Mouse (Mus musculus) retina, embryonic 14.5 days (tissue): ENCODE measurements around the gene Olfr761.
"Not testable (repeated sequence)": the region's sequence is repeated elsewhere in the genome, so short reads cannot be mapped to it uniquely, and the experiment has no call there.

Experiments used
- DNase-seq: peaks from one replicate; pipeline ENCODE4 v3.0.0-alpha.2; 2015; ENCODE audit warnings: low spot score

The Olfr761 gene

GRCm38 (mm10) chr17:37952979-37953378 is at the start of gene Olfr761:
TSS of gene Olfr761 (minus strand) at chr17:37953079.
- DNase-seq, result no peak

- DNase-seq, result no peak
Observed at GRCm38 (mm10) chr17:37995635-37996307, 42.9 kb upstream of the Olfr761 start.

GRCm38 (mm10) chr17:37990453-37990961 is 37.6 kb upstream of the Olfr761 start:
- no peak for DNase-seq

- no peak for DNase-seq
Observed at GRCm38 (mm10) chr17:37973591-37973990, 20.7 kb upstream of the Olfr761 start.

DNA sequence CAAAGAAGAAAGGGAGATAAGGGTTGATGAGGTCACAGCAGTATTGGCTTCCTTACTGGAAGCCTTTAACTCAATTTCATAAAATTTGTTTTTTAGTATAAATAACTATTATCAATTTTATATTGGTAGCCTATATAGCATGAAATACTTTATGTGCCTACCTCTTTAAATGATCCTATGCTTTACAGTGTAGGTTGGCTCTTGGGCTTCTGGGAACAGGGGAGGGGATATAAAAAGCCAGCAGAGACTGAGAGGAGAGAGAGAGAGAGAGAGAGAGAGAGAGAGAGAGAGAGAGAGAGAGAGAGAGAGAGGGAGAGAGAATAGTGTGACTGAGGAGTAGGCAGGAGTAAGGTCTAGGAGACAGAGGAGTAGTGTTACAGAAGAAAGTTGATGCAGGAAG is 32.6 kb downstream of the Olfr761 start, which contains the start of gene Olfr128:
Olfr128 (plus strand) TSS at position 301 of the 400 bp plus-strand sequence.
- DNase-seq, result no peak

DNA sequence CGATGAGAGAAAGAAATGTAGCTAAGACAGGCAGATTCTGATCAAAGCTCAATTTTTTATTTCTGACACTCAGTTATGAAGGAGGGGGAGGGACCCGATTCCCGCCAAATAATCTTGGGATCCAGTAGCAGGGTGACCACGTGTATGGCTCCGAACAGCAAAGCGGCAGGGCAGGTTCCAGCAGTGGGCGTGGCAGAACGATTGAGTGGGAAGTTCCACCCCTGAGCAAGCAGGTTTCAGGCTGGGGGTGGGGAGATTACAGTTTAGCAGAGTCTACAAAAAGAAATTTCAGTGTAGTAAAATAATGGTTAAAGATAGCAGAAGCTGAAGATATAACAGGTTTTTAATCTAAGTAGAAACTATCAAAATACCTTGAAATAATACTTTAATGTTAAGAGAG is 46.1 kb downstream of the Olfr761 start:
- DNase-seq, result not testable (repeated sequence)
